Mouse (Mus musculus): Measurements from ENCODE around the gene Plcg1.
A peak's percentile ranks its signal among the peaks of the same experiment; 100 is the strongest.

Gene Plcg1

DNA sequence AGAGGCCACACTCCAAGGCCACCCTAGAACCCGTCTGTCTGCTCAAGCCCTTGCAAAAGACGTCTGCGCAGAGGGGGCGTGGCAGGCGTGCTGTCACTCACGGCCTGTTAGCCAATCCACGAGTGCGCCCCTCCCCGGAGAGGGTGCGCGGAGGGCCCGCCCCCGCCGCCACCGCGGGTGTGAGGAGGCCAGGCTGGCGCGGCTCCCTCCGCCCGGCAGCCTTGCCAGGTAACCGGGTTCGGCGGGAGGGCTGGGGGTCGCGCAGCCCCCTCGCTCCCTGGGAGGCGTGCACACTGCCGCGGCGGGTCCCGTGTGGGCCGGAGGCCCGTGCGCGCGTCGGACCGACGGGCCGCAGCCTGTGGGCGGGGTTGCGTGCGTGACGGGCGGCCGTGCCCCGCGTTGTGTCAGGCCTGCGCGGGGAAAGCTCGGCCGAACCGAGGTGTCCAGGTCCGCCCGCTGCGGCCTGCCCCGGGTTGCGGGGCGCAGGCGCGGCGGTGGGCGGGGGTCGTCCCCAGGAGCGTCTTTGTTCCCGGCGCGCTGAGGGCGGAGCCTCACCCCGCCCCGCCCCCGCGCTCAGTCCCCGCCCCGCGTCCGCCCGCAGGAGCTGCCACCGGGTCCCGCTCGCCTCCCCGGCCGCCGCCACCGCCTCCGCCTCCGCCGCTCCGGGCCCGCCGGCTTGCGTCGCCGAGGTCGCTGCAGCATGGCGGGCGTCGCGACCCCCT is at the start of gene Plcg1:
Gene Plcg1 (plus strand): TSS at position 184 of the 722 bp plus-strand sequence.
- peak; percentile 92 to 94 for DNase-seq (ENCODE audit: low spot score in 2 of 2)

DNA sequence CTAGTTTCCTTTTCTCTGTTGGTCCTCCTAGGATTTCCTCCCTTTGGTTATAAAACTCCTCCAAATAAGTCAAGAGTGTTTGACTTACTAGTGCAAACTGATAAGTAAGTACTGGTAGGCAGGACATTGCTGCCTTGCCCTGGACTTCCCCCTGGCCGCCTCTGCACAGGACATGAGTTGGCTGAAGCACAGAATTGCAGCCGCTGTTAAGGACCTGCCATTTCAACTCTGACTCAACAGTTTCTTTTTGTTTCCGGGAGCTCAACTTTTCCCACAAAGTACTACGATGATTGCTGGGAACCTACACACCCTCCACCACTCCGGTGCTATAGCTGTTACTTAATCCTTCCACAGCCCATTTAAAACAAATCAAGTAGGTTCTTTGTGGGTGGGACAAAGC is 30.8 kb upstream of the Plcg1 start:
- no peak for DNase-seq (ENCODE audit: low spot score in 2 of 2)

DNA sequence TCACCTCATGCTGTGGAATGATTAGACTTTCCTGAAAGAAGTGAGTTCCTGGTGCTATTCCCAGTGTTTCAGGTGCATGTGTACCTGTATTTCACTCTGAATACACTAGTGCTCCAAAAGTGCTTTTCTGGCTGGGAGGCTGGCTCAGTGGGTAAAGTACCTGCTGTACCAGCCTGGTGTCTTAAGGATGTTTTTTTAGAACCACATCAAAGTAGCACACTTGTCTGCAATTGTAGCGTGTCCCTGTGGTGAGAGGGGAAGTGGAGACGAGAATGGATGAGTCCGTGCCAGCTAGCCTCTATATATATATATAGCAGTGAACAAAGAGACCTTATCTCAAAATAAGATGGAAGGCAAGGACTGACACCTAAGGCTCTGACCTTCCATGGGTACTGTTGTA is 29.5 kb upstream of the Plcg1 start:
- DNase-seq (ENCODE audit: low spot score in 2 of 2) = no peak

DNA sequence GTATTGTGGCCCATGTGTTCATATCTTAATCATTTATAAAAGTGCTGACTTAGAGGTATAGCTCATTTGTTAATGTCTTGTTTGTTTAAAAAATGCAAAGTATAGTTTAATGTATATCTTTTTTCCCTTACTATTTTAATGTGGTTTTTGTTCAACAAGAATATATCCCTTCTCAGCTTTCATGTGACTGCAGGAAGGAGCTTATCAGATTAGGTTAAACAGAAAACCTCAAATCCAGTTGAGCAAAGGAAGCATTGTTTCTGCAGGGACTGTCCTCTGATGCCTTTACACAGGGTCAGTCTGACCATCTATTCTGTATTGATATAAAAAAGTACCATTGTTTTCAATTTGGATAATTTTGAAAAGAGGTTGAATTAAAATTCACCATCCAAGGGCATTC is 28.3 kb upstream of the Plcg1 start:
- DNase-seq (ENCODE audit: low spot score in 2 of 2) = no peak

DNA sequence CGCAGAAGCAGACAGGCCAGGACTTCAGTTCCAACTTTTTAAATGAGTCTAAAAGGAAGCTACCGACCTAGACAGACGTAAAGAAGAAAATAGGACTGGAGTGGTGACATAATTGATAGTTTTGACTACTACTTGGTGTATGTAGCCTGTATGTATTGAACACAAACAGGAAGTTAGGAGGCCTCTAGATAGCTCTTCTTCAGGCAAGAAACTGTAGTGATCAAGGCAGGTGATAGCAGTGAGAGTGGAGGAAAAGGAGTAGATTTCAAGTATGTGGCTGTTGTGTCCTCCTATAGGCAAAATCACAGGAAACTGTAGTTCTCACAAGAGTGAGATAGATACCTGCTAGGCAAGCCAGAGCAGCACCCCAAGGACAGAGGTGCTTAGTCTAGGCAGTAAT is 23.4 kb upstream of the Plcg1 start:
- DNase-seq (ENCODE audit: low spot score in 2 of 2) = no peak

DNA sequence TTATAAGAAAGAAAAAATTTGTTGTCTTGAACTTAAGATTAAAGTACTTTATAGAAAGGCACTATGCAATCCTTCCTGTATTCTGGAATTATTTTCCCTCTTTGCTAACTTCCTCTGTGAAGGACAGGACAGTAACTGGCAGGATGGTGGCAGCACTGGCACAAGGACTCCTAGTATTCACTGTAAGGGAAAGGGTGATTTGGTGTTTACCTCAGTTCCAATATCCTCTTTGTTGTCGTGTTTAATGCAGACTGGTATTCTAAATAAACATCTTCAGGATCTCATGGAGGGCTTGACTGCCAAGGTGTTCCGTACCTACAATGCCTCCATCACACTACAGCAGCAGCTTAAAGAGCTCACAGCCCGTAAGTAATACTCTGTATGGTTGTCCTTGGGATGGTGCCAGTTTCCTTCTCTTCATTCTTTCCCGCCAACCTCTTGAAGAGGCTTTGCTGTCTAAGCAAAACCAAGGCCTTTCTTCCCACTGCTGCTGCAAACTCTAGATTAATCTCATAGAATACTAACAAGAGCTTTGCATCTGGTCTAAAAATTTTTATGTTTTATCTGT is 15.6 kb upstream of the Plcg1 start:
- no peak for DNase-seq (ENCODE audit: low spot score in 2 of 2)

DNA sequence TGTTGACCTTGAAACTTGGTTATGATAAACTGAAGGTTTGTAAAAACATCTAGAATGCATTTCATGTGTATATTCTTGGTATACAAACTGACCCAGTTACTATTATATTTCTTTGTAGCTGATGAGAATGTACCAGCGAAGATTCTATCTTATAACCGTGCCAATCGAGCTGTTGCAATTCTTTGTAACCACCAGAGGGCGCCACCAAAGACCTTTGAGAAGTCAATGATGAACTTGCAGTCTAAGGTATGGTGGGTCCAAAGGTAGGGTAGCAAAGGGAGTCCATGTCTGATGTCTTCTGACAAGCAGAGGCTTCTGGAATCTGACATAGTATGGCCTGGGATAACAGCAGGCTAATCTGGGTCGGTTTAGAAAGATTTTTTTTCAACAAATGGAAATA is 13.8 kb upstream of the Plcg1 start:
- DNase-seq (ENCODE audit: low spot score in 2 of 2) = peak in 1 of 2 experiments; percentile 14

DNA sequence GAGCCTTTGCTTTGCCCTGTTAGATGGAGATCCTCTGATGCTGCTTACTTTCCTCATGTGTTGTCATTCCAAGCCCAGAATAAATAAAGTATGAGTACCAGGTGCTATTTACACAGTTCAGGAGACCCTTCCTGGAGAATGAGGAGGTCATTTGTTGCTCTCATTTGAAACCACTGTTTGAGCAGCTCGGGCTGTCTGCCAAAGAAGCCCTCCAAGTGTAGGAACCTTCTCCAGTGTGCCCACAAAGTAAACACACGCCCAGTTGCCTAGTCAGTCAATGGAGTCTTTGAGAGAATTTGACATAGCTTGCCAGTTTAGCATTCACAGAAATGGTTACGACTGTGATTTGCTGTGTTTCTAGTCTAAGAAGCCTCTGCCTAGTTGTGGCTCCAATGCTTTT is 12.3 kb upstream of the Plcg1 start:
- DNase-seq (ENCODE audit: low spot score in 2 of 2) = peak in 1 of 2 experiments; percentile 19

DNA sequence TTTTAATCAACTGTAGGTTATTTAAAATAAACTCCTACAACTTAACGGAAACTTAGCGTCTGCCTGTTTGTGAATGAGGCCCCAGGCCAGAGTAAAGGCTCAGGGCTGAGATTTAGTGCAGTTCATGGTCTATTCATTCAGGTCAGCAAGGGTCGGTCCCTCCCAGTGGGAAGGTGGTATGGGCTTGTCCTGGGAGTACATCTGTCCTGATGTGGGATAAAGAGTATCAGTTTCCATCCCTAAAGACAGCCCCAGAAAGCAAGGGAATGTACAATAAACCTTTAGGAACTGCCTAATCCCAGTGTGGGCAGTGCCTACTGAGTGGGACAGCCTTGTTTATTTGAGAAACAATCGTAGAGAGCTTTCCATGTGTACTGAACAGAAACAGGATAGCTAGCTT is 8.4 kb upstream of the Plcg1 start:
- DNase-seq (ENCODE audit: low spot score in 2 of 2) = no peak

DNA sequence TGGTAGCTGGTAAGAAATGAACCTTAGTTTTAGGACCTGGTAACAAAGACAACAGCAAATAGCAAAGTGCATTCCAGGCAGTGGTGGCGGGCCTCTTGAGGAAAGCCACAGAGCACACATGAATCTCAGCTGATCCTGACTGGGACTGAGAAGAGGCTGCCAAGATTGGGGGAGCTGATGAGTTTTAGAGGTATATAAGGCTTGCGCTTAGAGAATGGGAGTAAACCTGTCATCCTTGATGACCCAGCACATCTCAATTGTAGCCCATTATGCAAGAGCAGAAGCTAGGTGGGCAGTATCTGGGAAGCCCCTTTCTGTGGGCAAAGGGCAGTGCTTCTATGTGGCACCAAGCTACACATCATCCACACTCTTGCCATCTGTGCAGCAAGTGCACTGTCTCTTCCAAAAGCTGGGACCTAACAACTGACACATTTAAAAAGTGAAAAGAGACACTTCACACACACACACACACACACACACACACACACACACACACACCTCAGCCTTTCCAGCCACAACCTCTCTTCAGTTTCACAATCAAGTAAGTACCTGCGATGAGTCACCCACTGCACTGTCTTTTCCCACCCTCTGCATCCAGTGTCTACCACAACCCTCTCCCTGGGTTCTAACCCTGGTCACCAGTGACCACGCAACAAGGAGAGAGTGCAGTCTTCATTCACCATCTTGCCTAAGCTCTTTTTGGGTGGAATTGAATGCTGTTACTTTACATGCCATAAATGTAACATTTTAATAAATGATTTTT is 7.3 kb upstream of the Plcg1 start:
- no peak for DNase-seq (ENCODE audit: low spot score in 2 of 2)

DNA sequence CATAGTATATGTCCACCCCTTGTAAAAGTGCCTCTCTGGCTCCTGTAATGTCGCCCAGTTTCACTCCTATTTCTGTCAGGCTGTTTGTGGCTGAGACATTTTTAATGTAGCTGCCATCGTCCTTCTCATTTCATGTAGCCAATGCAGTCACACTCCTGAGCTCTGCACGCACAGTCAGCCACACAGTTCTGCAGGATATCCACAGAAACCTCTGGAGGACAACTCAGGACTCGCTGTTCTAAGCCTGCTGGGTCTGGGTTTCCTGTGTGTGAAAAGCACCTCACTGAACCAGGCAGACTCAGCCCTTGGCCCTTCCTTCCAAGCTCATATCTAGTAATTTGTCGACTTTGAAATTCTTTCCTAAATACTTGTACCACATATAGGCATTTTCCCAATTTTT is 6.6 kb upstream of the Plcg1 start:
- DNase-seq (ENCODE audit: low spot score in 2 of 2) = peak in 1 of 2 experiments; percentile 7

DNA sequence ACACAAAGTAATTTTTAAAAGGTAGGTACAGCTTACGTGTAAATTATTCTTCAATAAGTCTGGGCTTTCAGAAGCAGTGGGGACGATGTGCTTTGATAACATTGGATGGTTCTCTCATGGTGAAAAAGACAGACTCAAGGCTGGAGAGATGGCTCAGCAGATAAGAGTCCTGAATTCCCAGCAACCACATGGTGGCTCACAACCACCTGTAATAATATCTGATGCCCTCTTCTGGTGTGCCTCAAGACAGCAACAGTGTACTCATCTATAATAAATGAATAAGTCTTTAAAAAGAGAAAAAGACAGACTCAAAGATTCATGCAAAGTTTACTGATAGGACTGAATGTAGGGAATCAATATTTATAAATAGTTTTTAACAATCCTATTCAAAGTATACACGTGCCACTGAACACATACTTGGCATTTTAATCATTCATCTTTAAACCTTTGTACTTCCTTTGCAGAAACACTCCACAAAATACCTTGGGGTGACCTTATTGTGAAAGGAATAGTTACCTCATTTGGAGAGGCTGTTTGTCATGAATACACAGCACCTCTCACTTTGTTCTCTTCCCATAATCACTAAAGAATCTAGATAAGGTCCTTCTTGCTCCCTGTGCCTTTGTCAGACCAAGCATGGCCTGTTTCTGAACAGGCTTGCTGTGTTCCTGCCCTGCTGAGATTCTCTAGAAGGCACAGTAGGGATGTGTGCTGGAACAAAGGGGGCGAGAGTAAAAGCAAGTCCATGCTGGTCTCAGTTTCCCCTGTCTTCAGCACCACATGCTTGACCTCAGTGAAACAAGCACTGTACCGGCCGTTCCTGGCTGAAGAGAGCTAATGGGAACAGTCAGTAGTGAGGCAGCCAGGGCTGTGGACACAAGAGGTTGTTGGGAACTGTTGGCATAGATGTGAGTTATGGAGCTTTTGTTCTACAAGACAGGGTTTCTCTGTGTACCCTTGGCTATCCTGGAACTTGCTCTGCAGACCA is 4.9 kb upstream of the Plcg1 start:
- no peak for DNase-seq (ENCODE audit: low spot score in 2 of 2)

DNA sequence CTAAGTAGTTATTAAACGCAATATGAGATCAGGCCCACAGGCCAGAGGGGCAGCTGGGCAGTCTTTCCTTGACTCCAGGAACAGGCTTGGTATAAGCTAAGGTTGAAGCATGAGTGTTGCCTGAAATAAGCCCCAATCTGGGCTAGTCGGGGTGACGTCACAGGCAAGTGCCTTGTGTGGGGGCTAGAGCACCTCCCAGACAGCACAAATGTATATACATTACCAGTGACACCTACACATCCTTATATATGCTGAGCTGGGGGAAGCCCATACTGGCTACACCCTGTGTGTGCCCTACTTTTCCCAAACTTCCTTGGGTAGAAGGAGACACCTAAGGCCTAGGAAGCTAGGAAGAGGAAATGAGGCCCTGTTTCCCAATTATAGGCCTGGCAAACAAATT is 2.1 kb upstream of the Plcg1 start:
- no peak for DNase-seq (ENCODE audit: low spot score in 2 of 2)

DNA sequence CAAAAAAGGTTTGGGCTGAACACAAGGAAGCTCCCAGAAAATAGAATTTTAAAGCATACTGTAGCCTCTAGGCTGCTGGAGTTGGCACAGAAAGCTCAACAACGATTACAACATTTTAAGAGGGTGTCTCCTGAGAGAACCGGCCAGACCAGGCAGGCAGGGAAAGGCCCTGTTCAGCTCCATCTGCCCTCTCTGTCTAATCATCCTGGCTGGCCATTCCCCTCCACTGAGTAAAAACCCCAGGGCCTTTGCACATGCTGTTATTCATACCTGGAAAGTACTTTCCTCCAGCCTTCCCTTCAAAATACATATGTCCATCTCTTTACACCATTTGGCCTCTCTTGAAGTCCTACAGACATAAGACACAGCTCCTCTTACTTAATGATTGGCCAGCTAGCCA is 1.7 kb upstream of the Plcg1 start:
- no peak for DNase-seq (ENCODE audit: low spot score in 2 of 2)

DNA sequence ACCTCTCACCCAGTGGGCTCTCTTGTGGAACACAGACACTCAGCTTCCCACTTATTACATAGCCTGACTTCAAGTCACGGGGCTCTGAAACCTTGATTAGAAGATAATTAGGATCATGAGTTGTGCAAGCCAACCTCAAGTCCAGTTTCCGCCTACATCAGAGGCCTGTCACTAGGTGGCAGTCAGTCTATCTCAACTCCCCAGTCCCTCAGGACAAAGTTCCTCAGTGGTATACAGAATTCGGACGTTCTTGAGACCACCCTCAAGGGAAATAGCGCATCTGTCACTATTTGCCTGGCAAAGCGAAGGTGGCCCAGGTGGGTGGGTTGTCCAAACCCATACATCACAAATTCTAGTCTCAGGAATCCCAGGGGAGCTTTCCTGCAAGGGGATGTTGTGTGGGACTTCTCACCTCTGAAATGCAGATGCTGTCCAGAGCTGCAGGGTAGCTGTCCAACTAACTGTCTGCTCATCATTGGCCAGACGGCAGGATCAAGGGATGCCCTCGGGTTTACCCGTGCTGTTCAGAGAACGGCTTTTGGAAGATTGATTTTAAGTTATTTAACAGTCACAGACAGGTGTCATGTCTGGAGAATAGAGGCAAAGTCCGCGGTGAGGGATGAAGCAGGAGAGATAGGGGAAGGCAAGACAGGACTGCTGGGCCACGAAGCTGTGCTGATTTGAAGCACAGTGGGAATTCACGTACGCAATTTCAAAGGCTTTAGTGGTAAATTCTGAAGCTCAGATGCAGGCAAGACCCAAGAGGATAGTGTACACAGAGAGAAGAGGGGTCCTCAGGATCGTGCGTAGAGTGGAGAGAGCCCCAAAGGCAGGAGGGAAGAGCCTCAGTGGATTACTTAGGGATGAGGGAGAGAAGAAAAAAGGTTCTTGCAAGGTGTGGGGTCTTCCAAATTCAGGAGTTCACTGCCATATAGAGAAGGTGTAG is 976 bp upstream of the Plcg1 start:
- DNase-seq (ENCODE audit: low spot score in 2 of 2) = no peak

DNA sequence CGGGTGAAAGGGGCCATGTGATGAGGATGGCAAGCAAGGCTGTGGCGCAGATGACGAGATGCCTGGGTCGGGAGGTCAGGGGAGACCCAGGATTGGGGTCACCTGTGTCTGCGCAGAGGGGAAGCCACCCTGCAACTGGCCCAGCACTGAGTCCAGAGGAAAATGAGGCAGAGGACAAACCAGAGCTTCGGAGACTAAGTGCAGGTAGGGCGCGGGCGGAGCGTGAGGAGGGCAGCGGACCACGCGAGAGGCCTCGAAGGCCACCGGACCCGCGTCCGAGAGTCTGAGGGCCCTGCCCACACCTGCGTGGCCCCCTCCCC is 343 bp upstream of the Plcg1 start:
- DNase-seq (ENCODE audit: low spot score in 2 of 2) = no peak

DNA sequence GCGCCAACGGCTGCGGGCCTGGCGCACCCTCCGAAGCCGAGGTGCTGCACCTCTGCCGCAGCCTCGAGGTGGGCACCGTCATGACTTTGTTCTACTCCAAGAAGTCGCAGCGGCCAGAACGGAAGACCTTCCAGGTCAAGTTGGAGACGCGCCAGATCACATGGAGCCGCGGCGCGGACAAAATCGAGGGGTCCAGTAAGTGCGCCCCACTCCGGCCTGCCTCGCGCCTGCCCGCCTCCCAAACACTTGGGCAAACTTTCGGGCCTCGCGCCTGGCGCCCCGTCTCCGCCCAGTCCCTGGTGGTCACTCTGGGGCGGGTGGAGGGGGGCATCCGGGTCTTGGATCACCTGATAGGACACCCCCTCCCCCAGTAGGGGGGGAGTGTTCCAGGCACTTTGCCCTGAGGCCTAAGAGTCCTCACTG is 750 bp downstream of the Plcg1 start:
- peak; percentile 73 to 81 for DNase-seq (ENCODE audit: low spot score in 2 of 2)

DNA sequence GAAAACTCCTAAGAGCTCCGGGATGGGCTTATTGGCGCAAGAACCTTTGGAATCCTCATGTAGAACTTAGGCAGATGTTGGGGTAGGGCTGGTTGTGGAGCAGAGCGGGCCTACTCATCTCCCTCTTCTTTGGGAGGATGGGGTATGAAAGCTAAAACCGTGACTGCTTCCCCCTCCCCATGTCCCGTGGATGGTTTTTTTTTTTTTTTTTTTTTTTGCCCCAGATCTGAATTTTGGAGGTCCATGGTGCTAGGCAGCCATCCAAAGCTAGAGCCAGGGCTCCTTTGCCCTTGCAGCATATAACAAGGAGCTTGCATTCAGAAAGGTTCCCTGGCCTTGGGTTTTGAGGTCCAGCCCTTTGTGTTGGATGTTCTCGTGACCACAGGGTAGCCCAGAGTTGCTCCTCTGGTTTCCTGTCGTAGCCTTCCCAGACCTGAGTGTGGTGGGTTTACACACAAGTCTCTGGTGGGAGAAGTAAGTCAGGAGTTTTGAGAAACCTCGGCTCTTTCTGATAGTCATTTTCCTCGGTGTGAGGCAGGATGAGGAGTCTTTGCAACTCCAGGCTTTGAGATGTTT is 1.4 kb downstream of the Plcg1 start:
- no peak for DNase-seq (ENCODE audit: low spot score in 2 of 2)

DNA sequence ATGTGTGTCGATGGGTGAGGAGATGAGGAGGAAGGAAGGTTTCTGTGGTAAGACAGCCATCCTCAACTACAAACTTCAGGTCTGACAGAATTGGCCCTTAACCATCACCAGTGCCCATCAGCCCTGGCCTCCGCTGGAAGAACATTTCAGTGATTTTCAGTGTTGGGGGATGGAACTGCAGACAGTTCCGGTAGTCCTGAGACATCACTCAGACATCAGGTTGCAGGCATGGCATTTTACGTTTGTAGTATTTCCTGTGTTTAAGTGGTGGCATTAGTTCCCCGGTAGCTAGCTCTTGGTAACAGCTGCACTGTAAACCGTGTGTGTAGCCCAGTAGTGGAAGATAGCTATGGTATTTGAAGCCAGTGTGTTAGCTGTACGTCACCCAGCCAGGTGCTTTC is 2.0 kb downstream of the Plcg1 start:
- DNase-seq (ENCODE audit: low spot score in 2 of 2) = no peak

DNA sequence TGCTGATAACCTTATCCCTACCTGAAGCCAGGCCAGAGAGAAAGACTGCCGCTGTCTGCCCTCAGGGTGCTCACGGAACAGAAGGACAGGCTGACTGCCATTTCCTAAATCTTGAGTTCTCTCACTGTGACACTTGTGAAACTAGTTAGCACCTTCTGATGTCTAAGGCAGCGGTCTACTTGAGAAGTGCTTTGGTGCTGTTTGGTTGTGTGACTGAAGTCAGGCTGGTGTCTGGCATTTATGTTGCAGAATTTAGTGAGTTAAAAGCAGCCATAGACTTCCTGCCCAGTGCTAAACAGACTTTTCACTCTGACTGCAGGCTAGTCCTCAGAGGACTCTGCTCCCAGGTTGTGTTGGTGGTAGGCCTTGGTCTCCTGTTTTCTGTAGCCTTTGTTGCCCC is 3.2 kb downstream of the Plcg1 start:
- DNase-seq (ENCODE audit: low spot score in 2 of 2) = no peak
